Mouse (Mus musculus): ENCODE measurements around the gene Gm9767. TPM values are rescaled to one million over a fixed set of nuclear protein-coding genes. Genes with fewer than 3 reads are reported as not detected.

Gene Gm9767
- not detected in 2 replicates for polyA plus RNA-seq (2012)

DNA sequence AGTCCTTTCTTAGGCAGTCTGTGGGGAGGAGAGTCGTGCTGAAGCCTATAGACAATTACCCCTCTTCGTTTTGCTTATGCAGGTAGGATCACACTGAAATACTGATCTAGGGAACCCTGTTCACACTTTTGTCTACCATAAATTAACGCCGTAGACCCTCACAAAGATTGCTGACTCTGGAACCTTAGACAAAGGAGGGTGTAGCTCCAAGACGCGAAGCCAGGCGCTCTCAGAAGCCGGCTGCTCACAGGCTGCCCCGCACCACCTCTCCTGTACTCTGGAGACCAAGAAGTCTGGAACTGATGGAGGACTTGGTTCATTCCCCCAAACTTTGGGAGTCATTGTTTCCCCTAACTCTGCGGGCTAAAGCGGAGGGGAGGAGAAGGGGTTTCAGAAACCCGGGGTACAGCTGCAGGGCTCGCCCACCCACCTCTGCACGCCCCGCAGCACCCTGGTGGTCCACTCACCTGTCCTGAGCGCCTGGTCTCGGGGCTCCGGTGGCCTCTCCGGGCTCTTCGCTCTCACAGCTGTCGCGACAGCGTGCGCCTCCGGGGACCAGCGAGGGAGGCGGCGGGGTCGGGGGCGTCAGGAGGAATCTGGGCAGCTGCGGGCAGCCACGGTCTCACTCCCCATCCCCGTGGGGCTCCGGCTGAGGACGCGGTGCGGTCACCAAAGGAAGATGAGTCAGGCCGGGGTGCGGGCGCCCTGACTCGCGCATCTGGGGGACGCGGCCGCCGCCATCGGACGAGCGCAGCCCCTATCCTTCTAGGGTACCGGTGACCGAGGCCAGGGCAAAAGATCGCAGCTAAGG, at the start of gene Gm9767:
TSS of gene Gm9767 (plus strand) at position 585 of the 811 bp plus-strand sequence.
- no peak for TF ChIP-seq GATA1 (IDR thresholded peaks at IDR 0.05; ENCODE audit: low read length)

DNA sequence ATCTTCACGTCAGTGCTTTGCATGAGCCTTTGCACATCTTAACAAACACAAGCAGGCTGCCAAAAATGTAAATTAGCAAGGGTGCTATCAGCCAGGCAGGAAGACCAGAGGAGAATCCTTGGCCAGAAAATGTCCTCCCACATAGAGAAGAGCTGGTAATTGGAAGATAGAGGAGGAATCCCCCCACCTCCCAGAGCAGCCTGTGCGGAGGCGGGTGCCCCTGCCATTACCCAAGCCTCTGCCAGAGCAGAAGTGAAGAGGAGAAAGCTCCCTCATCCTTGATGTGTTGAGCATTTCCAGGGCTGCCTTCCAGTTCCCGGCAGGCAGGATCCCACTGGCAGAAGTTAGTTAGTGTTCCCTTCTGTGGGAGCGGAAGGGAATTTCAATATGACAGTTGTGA, 43.1 kb upstream of the Gm9767 start:
- no peak for TF ChIP-seq GATA1 (IDR thresholded peaks at IDR 0.05; ENCODE audit: low read length)

DNA sequence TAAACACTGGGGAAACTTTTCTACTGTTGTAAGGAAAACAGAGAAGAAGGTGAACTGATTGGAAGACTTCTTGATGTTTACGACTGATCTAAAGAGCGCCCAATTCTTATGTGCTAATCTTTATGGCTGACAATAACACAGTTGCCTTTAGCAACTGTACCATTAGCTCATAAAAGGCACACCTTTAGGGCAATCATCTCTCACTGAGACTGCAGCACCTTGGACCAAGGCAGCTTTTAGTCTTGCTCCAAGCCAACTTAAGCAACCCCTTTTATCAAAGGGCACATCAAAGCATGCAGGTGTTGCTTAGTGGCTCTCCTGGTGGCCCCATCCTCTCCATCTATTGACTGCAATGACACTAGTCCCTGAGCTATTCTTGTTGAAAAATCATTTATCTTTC, 26.9 kb upstream of the Gm9767 start:
- no peak for TF ChIP-seq GATA1 (IDR thresholded peaks at IDR 0.05; ENCODE audit: low read length)

DNA sequence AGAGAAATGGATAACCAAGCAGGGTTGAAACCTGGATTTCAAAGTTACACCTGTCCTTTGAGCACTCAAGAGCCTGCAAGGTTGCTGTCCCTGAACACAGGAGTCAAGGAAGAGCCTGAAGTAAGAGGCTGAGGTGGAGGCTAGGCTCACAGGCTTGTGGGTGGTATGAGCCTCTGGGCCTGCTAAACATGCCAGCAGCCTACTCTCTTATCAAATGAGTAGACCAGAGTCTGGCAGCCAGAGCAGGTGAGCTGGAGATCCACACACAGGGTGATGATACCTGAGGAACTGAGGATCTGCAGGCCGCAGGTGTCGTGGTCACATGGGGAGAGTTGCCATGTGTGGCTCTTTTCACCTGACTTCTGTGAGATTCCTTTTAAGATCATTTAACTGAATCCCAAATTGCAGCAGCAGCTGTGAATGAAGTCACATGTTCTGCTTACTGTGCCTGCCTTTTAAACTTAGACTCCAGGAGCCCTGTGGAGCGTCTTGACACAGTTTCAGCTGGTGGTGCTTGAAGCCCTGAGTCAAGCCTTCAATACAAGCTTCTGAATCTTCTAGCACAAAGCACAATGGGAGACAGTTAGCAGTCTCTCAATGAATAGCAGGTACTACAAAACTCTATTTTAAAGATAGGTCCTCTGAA, 18.3 kb upstream of the Gm9767 start:
- no peak for TF ChIP-seq GATA1 (IDR thresholded peaks at IDR 0.05; ENCODE audit: low read length)

DNA sequence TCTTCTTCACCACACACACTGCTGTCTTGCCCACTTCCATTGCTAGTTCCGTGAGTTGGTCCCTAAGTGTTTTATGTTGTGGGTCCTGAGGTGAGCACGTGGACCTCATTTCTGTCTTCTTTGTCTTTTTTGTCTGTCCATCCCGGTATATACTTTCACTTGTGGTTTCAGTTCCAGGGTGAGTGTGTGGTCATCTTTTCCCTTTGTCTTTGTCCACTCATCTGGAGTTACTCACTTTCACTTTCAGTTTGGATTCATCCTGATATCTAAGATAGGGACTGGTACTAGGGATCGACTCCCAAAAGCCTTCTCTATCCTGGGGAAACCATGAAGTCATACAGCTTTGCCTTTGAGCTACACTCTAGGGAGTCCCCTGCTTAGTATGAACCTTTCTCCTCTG, 15.0 kb upstream of the Gm9767 start:
- no peak for TF ChIP-seq GATA1 (IDR thresholded peaks at IDR 0.05; ENCODE audit: low read length)

DNA sequence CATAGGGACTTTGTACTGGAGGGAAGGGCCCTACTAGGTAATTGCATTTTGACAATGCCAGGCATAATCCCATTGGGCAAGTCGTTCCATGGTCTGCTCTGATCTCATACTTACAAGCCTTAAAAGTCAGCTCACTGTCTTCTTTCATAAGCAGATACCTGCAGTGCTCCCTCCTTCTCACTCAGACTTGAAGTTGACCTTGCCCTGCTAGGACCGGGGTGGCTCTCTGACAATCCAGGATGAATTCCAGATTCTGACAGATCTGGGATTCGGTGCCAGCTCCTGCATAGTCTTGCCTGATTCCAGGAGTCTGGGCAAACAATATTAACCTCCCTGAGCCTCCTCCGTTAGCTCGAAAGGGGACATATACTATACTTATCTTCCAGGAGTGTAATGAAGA, 6.1 kb upstream of the Gm9767 start:
- TF ChIP-seq GATA1 (IDR thresholded peaks at IDR 0.05; ENCODE audit: low read length), result no peak

DNA sequence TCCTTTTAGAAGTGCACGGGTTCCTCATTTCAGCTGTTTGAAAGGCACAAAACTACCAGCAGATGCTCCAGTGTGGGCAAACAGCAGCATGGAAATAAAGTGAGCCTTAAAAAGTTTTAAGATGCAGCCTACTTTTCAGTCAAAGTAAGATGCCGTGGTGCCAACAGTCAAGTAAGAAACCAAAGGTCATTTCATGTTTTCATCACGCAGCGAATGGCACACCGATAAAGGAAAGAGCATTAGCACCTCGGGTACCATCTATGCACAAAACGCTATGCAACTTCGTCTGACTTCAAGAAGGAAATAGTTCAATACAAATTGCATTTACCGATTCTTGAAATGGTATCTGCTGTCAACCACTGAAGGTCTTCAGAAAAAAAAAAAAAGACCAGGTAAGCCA, 1.1 kb upstream of the Gm9767 start:
- no peak for TF ChIP-seq GATA1 (IDR thresholded peaks at IDR 0.05; ENCODE audit: low read length)

DNA sequence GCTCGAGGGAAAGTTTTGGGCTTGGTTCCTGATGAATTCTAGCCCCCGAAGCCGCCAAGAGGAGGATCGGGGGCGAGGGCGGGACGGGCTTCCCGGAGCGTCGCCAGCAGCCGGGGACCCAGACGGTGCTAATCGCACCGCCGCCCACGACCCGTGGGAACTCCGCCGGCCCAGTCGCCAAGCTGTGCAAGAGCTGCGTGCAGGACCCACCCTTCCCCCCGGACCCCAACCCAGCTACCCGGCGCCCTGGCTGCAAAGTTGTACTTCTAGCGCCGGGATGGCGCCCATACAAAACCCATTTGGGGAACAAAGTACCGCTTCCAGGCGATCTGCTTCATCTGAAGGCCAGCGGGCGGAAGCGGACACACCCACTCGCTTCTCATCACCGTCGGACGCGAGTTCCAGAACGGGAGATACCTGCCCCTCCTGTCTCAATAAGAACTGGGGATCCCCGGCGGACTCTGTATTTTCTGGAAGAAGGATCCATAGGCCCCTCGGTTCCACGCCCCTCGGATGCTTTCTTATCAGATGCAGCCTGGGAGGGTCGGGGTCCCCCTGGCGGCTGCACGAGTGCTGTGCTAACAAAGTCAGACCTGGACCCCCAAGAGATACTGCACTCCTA, 577 bp downstream of the Gm9767 start, which contains the start of gene Tmem200a:
TSS of gene Tmem200a (minus strand) at position 532 of the 622 bp plus-strand sequence.
- no peak for TF ChIP-seq GATA1 (IDR thresholded peaks at IDR 0.05; ENCODE audit: low read length)

DNA sequence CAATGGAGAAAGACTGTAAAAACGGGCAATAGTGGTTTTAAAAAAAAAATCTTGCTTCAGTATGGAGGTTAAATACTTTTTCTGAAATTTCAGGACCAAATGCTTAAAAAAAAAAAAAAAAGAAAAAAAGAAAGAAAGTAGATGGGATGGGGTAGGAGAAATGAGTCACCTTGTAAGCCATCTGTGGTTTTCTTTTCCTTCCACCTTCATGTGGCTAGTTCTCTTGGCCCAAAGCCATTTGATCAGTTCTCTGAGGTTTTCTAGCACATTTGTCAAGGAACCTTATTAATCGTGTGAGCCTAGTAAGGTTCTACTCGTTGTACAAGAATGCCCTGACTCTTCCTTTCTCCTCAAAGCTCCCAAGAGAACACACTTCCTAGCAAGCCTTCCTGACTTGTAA, 1.6 kb downstream of the Gm9767 start:
- no peak for TF ChIP-seq GATA1 (IDR thresholded peaks at IDR 0.05; ENCODE audit: low read length)

DNA sequence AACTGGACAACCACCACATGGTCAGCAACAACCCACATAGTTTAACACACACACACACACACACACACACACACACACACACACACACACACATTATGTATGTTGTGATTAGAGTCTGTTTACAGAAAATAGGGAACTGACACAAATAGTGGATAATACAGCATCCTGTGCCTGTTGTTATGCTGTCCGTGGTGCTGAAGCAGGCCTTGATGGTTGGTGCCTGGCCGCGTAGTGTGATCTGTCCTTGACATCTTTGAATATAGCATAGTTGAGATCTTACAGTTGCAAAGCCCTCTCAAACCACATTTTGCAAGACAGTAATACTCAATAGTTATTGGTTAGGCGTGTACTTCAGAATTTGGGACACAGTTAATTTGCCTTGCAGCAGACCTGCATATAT, 4.0 kb downstream of the Gm9767 start:
- TF ChIP-seq GATA1 (IDR thresholded peaks at IDR 0.05; ENCODE audit: low read length), result no peak

DNA sequence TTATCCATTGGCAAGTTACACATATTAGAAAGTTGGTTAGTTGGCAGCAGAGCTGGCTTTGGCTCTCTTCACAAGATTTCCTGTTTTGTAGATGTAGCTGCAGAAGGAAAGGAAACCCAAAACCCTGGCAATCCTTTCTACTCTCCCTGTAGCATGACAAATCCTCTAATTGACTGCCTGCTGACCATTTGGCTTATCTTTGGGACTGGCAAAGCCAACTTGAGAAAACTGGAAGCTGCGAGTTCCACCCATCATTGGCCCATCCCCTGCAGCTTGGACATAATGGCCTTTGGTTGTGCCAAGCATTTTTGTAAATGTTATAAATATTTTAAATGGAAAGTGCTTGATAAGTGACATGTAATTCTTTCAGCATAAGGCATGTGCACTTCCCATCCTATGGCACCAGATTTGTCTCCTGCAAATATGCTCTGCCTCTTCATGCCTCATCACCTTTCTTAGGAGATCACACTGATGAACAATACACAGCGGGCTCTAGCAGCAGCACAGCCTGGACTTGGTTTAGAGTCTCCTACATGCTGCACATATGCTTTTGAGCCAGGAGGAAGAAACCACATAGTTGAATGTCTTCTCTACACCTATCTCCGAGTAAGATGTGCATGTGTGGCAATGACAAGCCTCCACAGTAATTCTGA, 25.4 kb downstream of the Gm9767 start:
- no peak for TF ChIP-seq GATA1 (IDR thresholded peaks at IDR 0.05; ENCODE audit: low read length)

DNA sequence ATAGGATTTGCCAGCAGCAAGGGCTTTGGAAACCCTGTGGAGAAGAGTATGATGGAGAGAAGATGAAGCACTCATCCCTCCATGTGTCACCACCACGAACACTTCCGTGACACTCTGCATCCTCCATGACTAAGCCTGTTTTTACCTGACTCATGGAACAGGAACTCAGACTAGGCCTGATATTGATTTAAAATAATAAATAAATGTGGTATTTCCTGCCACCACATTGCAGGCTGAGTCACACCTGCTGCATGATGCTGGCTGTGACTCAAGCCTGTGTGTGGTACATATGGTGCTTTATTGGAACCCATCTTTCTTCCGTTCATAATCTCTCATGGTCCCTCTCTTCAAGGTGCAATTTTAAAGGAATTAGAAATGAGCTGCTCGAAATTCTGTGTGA, 36.4 kb downstream of the Gm9767 start:
- no peak for TF ChIP-seq GATA1 (IDR thresholded peaks at IDR 0.05; ENCODE audit: low read length)

DNA sequence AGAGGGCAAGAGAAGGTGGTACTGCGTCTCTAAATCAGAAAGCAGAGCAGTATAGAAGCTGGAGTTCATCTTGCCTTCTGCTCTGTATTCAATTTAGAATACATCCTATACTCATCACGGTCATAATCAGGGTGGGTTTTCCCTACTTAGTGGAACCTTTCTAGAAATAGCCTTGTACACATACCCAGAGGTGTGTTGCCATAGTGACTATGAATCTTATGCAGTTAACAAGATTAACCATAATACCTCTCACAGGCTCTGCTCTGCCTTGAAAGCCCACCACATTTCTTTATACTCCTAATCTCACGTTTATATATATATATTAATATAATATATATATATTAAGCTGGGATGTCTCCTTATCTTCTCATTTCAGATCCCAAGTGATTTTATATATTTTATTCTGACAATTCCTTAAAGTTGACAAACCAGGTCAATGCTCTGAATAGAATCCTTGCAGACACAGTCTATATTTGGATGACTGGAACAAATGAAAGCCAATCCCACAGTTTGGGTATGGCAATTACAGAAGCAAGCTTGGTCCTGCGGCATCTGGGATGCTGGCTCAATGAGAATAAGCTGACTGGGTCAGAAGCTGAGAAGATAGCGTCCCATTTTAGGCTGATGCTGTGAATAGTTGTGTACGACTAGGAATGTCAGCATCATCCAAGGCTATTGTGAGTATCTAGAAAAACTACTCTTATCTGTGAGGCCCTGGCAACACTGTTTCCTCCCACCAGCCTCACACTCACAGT, 41.2 kb downstream of the Gm9767 start:
- TF ChIP-seq GATA1 (IDR thresholded peaks at IDR 0.05; ENCODE audit: low read length), result no peak

DNA sequence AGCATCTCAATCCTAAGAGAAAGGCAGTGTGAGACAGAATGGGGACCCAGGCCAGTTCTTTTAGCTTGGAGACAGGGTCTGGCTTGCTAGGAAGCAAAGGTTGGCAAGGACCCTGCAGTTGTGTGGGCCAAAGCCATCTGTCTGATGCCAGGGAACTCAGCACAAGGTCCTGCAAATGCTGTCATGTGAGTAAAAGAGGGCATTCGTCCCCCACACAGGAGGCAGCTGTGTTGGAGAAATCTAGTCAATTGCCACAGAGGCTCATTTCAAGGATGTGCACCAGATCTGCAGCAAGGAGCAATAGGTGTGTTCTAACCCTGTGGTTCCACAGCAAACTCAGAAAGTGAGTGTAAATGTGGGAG, 41.7 kb downstream of the Gm9767 start:
- no peak for TF ChIP-seq GATA1 (IDR thresholded peaks at IDR 0.05; ENCODE audit: low read length)

Other genes with a start within 250 kb of the Gm9767 start
- not detected in 2 replicates for gene Tmem200a, start 797 bp downstream of the Gm9767 start, polyA plus RNA-seq (2012)
- gene Samd3, start 151.5 kb downstream of the Gm9767 start, polyA plus RNA-seq (2012), result not detected in 2 replicates